Mouse (Mus musculus) NIH3T3 (cell line): ENCODE results near the gene Raver2.

Experiments used
- DNase-seq: peaks from one replicate; pipeline ENCODE4 v3.0.0-alpha.2; 2012; ENCODE audit warnings: low read depth

Gene Raver2

GRCm38 (mm10) chr4:101107122-101107521 lies 38.3 kb downstream of the Raver2 start:
- no peak for DNase-seq

- DNase-seq: no peak
Observed at GRCm38 (mm10) chr4:101121002-101121401, 52.2 kb downstream of the Raver2 start.

- no peak for DNase-seq
Observed at GRCm38 (mm10) chr4:101135013-101135412, 66.2 kb downstream of the Raver2 start.

DNA sequence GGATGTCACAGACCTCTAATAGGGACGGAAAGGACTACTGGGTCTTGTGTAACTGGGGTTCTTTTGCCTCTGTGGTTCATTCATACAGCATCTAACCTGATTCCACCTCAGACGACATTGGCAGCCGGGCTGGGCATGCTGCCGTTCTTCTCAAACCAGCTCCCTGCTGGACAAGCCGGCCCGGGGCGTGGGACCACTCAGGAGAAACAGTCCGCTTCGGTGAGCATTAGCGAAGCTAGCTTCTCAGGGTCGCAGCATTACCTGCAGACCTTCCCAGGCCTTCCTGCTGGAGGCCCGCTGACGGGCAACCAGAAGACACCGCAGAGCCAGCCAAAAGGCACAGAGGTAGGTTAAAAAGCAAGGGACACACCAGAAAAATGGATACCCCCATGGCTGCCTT lies 67.1 kb downstream of the Raver2 start:
- no peak for DNase-seq

- no peak for DNase-seq
Observed at GRCm38 (mm10) chr4:101137975-101138374, 69.2 kb downstream of the Raver2 start.

GRCm38 (mm10) chr4:101141768-101142167 lies 73.0 kb downstream of the Raver2 start:
- DNase-seq: no peak

DNA sequence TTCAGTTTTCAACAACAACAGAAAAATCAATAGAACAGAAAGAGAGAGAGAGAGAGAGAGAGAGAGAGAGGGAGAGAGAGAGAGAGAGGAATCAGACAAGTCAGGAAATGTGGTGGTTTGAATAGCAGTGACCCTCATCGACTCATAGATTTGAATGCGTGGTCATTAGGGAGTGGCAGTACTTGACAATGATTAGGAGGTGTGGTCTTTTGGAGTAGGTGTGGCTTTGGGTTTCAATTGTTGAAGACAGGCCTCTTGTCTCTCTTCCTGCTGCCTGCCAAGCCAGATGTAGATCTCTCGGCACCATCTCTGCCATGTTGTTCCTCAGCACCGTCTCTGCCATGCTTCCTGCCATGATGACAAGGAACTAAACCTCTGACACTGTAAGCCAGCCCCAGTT lies 75.1 kb downstream of the Raver2 start:
- DNase-seq: no peak

DNA sequence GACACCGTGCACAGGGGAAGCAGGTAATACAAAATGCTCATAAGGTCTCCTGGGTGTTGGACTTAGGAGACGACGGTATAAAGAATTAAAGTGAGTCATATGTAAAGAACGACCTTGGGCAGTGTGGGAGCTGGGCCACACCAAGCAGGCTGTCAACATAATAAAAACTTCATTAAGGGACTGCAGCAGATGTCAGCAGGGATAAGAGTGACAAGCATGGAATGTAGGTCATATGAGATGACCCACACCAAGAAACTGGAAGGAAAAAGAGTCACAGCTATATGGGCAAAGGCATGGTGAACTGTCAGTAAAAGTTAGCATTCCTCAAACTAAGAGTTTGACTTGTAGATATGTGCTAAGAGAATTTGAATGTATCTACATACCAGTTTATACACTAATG lies 75.6 kb downstream of the Raver2 start:
- no peak for DNase-seq

DNA sequence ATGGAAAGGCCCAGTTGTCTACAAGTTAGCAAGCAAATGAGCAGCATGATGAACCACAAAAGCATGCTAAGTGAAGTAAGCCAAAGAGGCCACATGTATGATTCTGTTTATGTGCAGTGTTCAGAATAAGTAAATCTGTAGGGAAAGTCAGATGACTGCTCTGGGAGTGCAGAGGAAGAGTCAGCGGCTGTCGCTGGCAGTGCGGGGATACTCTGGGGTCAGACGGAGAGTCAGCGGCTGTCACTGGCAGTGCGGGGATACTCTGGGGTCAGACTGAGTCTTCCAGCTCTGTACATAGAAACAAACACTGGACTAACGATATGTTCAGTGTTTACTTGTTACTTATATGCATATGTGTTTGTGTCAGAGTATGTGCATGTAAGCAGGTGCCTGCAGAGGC lies 76.0 kb downstream of the Raver2 start:
- peak; percentile 20 for DNase-seq

DNA sequence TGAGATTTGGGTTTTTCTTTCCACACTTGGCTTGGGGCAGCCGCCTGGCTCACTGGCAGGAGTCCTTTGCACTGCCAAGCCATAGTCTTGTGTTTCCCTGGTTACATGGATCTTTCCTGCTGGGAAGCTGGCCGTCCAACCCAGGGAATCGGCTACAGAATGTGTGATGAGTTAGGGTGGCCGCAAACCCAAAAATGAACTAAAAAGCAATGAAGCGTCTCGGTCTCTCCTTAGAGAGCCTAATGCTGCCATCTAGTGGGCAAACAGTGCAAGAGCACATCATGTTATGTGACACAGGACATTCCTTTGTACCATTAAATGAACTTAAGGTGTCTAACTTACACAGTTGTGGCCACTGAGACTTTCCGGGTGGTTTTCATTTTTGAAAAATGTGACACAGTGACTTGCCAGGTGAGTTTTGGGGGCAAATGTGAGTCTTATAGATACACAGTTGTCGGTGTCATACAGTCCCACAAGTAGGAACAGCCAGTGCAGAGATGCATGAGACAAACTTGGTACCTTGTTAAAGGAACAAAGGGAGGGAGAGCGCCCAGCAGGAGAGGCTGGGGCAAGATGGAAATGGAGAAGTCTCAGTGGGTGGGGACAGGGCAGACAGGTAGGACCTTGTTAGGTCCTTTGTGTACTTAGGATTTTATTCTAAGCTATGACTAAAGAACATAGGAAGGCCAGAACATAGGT lies 77.4 kb downstream of the Raver2 start:
- peak; percentile 89 for DNase-seq

GRCm38 (mm10) chr4:101146891-101147655 lies 78.3 kb downstream of the Raver2 start:
- peak; percentile 17 for DNase-seq

DNA sequence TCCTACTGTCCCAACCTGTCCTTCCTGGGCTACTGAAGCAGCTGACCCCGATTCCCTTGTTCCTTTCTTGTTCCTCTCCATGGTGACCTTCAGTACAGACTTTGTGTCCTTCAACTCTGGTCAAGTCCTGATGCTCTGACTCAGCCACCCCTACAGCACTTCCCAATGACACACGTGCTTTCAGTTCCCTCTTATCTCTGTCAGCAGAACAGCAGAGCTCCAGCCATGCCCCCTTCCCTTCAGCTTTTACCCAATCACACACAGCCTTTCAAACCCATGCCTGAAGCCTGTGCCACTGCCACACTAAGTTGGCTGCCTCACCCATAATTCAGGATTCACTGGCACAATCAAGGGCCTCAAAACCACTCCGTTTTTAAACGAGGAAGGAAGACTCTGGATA lies 86.8 kb downstream of the Raver2 start:
- DNase-seq: no peak

GRCm38 (mm10) chr4:101157476-101157875 lies 88.7 kb downstream of the Raver2 start:
- DNase-seq: no peak

GRCm38 (mm10) chr4:101158282-101158681 lies 89.5 kb downstream of the Raver2 start:
- DNase-seq: peak; percentile 81

- DNase-seq: no peak
Observed at GRCm38 (mm10) chr4:101159191-101159764, 90.5 kb downstream of the Raver2 start.

DNA sequence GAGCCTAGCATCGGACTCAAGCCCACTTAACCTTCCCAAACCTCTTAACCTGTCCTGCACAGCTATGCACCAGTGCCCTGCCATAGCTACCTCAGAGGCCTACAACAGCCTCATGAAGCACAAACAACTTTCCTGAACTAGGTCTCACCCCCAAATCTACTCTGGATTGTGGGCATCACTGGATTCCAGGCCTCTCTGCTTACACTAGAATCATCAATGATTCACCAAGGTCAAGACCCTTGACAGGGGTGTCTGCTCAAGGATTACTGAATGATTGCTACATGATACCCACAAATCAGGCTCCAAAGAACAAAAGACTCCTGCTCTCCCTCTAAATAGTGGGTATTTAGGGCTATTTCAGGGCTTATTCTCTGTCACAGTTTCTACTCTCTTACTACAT lies 92.0 kb downstream of the Raver2 start:
- no peak for DNase-seq

DNA sequence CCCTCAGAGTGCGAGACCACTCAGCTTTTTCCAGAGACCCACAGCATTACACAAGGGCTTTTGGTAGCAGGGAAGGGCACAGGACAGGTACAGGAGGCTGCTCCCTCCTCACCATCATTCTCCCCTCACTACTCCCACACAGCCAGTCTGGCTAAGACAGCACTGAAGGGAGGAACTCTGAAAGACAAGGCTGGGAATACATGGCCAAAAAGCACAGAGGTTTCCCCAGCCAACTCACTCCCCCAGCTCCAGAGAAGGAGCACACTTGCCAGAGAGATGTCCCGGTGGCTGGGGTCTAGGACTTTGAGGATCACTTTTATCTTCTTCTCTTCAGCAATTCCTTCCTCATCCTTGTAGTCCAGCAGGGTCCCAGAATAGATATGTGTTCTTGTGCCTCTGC lies 95.4 kb downstream of the Raver2 start:
- no peak for DNase-seq

DNA sequence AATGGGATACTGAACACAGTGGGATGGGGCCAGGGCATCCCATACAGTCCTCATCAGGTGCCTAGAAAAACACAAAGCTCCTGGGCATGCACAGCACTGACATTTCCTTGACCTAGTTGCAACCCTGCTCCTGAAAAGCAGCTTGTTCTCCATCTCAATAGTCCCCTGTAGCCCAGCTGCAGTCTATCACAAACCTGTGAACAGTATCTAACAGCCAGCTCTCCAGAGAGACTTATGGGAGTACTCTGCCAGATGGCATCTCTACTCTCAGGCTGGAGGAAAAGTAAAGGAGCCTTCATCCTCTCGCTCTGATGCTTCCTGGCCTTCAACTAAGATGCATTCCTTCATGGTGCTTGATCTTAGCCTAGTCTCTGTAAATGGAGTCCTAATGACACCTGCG lies 95.9 kb downstream of the Raver2 start:
- no peak for DNase-seq

GRCm38 (mm10) chr4:101165776-101166175 lies 97.0 kb downstream of the Raver2 start:
- DNase-seq: no peak

DNA sequence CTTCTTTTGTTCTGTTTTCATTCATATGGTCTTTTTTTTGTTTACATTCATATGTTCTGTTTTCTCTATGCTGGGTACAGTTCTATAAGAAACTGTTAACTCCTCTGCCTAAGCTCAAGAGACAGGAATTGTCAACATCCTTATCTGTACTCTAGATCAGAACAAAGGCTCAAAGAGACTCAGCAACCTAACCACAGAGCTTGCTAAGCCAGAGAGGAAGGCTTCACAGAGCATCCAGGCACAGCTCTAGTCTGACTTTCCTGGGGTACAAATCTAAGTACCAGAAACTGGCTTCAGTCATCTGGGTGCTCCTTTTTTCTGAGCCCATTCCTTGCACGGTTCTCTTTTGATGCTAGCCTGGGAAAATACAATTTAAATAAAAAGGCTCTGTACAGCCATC lies 99.0 kb downstream of the Raver2 start:
- no peak for DNase-seq

GRCm38 (mm10) chr4:101168189-101168778 lies 99.5 kb downstream of the Raver2 start:
- peak; percentile 68 for DNase-seq

DNA sequence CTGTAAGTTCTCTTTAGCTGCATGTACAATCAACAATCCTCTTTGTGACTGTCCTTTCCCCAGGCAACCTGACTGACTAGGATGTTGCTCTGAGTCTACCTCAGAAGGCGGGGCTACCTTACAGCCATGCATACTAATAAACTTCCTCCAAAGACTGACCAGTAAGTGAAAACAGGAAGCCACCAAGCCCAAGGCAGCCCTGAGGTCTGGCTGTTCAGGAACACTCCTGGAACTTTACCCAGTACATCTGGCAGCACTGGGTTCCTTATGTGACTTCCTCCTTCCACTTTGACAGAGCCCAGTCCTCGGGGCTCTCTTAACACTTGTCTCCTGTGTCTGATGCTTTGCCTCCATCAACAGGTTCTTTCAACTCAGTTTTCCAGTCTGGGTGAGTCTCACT lies 104.0 kb downstream of the Raver2 start:
- DNase-seq: no peak
